Mouse (Mus musculus) embryo, embryonic 11.5 days (tissue): ENCODE measurements around the gene Rapgef3.

ENCODE experiments used
- DNase-seq: peaks from one replicate; pipeline ENCODE4 v3.0.0-alpha.2; 2012; ENCODE audit warnings: low read depth, low spot score

The Rapgef3 gene

GRCm38 (mm10) chr15:97773108-97773507 lies 5.3 kb upstream of the Rapgef3 start:
- no peak for DNase-seq

GRCm38 (mm10) chr15:97770280-97770679 lies 2.5 kb upstream of the Rapgef3 start:
- DNase-seq, result no peak

- DNase-seq, result no peak
These were observed 420 bp upstream of the Rapgef3 start for GRCm38 (mm10) chr15:97768192-97768591.

GRCm38 (mm10) chr15:97766594-97767279 lies 1.0 kb downstream of the Rapgef3 start:
- no peak for DNase-seq

GRCm38 (mm10) chr15:97766194-97766593 lies 1.6 kb downstream of the Rapgef3 start:
- no peak for DNase-seq

GRCm38 (mm10) chr15:97765090-97765794 lies 2.5 kb downstream of the Rapgef3 start:
- DNase-seq, result no peak

GRCm38 (mm10) chr15:97764532-97764931 lies 3.2 kb downstream of the Rapgef3 start:
- DNase-seq, result no peak

- no peak for DNase-seq
These were observed 4.3 kb downstream of the Rapgef3 start for GRCm38 (mm10) chr15:97763256-97764049.

GRCm38 (mm10) chr15:97762733-97763132 lies 5.0 kb downstream of the Rapgef3 start:
- no peak for DNase-seq

- no peak for DNase-seq
These were observed 6.3 kb downstream of the Rapgef3 start for GRCm38 (mm10) chr15:97761438-97761837.

- no peak for DNase-seq
These were observed 6.8 kb downstream of the Rapgef3 start for GRCm38 (mm10) chr15:97760952-97761351.

- DNase-seq, result no peak
These were observed 7.8 kb downstream of the Rapgef3 start for GRCm38 (mm10) chr15:97760006-97760405.

GRCm38 (mm10) chr15:97755361-97755760 lies 12.4 kb downstream of the Rapgef3 start:
- no peak for DNase-seq

GRCm38 (mm10) chr15:97754476-97754875 lies 13.3 kb downstream of the Rapgef3 start:
- no peak for DNase-seq

- no peak for DNase-seq
These were observed 15.3 kb downstream of the Rapgef3 start for GRCm38 (mm10) chr15:97752491-97752890.

- no peak for DNase-seq
These were observed 16.1 kb downstream of the Rapgef3 start for GRCm38 (mm10) chr15:97751676-97752075.

GRCm38 (mm10) chr15:97750697-97751096 lies 17.1 kb downstream of the Rapgef3 start:
- DNase-seq, result no peak

- no peak for DNase-seq
These were observed 17.9 kb downstream of the Rapgef3 start for GRCm38 (mm10) chr15:97749841-97750240.

- no peak for DNase-seq
These were observed 18.4 kb downstream of the Rapgef3 start for GRCm38 (mm10) chr15:97749397-97749796.

GRCm38 (mm10) chr15:97748964-97749363 lies 18.8 kb downstream of the Rapgef3 start:
- DNase-seq, result no peak

GRCm38 (mm10) chr15:97748309-97748708 lies 19.5 kb downstream of the Rapgef3 start:
- no peak for DNase-seq

- DNase-seq, result no peak
These were observed 20.3 kb downstream of the Rapgef3 start for GRCm38 (mm10) chr15:97747486-97747885.
